Mouse (Mus musculus): Measurements from ENCODE around the gene Mecom.

Mecom gene

DNA sequence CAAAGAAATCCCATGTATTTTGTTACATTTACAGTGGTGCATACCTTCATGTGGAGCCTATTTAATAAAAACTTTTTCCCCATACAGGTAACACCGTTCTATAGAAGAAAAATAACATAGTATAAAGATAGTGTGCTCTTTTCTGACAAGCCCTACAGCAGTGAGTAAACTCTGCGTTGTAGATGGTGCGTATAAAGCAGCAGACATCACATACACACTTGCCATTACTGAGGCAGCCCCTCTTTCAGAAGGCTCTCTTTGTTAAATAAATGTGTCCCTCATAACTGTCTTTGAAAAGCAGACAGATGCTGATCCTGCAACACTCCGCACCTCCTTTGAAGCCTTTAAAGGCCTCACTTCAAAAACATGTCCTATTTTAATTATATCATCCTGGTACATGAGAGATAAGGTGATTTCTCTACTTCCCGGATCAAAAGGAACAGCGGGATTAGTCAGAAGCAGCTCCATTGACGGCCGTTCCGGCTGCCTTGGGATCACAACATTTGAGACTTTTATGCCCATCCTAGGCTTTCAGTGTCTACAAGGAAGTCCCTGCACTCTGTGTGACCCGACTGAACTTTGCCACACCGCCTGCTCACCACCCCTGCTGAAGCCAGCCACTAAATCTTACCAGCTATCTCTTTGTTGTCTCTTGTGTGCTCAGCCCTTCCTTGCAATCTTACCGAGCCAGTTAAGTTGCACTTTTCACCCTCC lies 355.4 kb downstream of the Mecom start:
- peak; percentile 54 for DNase-seq

GRCm38 (mm10) chr3:30189325-30189724 lies 358.5 kb downstream of the Mecom start:
- DNase-seq: no peak

DNA sequence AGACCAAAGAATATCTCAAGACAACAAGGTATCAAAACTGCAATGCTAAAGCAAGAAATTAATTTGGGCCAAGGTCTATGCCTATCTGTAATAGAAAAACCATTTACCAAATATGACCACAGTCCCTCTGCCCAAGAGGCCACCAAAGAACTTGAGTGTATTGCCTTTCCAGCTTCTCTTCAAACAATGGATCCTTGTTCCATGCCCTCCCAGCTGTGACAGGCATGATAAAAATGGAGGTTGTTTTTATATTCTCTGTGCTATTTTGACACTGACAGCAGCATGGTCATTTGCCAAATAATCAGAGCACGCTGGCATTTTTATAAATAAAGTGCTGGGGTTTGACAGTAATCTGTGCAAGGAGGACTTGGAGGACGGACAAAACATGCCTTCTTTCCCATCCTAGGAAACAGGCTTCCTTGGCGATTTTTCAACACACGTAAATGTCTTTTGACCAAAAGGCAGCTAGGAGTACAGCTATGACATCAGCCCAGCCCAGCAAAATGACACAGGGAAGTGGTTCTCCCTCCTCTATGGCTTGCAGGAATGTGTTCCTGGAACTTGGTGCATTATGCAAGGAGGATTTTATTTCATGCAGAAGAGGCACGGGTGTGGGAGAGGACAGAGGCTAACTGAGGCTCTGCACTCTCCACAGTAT lies 359.9 kb downstream of the Mecom start:
- DNase-seq: no peak

- DNase-seq: no peak
Observed at GRCm38 (mm10) chr3:30181807-30182481, 365.9 kb downstream of the Mecom start.

- DNase-seq: no peak
Observed at GRCm38 (mm10) chr3:30176615-30177014, 371.2 kb downstream of the Mecom start.

DNA sequence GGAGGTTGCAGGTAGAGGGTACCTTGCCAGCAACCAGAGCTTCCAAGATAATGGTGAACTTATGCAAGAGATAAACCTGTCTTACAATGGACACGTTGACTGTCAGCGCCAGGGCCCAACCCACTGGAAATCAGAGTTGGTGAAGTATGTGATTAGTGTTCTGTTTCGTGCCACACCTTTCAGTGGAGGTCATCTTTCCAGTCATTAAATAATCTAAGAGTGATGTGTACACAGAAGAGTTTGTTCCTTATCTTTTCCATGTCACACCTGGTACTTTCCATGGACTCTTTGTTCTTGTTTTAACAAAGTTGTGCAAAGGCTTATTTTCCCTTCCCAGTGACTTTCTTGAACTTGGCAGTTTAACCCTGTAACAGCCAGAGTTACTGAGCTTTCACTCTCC lies 374.0 kb downstream of the Mecom start:
- DNase-seq: no peak

DNA sequence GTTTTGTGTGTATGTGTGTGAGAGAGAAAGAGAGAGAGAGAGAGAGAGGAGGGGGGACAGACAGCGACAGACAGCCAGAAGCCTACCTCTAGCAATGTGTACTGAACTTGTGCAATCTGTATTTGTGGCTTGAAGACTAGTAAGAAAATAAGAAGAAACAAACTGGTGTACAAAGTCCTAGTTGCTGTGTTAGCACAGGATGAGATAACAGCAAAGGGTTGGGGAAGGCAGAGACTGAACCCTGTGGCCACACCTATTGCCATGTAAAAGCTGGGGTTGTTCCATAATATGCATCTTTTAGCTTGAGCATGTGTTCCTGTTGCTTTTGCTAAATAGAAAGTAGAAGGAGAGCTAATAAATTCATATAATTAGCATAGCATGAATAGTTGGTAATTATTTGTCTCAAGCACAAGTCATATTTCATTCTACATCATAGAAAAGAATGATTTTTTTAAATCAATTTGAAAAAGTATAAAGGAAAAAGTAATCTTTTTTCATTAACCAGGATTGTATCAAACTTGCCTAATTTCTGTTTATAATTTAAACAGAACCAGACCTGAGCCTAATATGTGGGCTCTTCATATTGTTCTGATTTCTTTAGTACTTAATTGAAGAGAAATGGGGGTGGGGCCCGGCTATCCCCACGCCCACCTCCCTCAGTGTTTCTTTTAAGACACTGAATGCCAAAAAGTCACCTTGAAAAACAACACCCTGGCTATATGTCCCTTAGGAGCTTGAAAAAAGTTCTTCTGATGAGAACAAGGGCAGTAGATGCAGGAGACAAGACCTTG lies 379.2 kb downstream of the Mecom start:
- DNase-seq: no peak

DNA sequence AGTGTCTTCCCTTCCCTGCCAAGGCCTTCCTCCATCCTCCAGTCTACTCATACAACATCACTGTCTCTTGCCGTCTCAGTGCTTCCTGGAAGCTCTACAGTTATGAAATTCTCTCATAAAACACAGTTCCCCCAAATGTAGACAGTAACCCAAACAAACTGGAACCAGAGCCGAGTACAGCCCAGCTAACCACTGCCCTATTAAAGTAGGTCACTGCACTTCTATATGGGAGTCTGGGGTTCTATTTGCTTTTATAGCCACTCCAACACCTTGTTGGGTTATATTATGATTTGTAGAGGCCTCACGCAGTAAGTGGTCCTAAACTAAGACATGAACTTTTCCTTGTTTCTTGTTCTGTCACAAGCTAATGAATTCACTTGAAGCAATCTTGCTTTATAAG lies 380.8 kb downstream of the Mecom start:
- no peak for DNase-seq

DNA sequence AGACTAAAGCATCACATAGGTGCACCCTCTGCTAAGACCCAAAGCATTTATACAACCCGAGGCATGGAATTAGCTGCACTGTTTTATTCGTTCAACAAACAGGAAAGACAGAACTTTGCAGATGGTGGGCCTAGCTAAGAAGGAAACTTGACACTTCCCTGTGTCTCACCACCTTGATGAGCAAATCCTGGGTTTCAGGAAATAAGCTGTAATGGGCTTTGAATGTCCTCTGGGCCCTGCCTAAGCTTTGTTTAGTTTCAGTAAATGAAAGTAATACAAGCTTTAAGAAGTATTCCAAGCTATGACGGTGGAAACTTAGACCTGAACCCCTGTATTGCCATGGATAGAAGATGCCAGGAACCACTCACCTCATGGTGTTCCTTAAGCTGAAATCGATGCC lies 383.0 kb downstream of the Mecom start:
- no peak for DNase-seq

- no peak for DNase-seq
Observed at GRCm38 (mm10) chr3:30163390-30163789, 384.4 kb downstream of the Mecom start.

DNA sequence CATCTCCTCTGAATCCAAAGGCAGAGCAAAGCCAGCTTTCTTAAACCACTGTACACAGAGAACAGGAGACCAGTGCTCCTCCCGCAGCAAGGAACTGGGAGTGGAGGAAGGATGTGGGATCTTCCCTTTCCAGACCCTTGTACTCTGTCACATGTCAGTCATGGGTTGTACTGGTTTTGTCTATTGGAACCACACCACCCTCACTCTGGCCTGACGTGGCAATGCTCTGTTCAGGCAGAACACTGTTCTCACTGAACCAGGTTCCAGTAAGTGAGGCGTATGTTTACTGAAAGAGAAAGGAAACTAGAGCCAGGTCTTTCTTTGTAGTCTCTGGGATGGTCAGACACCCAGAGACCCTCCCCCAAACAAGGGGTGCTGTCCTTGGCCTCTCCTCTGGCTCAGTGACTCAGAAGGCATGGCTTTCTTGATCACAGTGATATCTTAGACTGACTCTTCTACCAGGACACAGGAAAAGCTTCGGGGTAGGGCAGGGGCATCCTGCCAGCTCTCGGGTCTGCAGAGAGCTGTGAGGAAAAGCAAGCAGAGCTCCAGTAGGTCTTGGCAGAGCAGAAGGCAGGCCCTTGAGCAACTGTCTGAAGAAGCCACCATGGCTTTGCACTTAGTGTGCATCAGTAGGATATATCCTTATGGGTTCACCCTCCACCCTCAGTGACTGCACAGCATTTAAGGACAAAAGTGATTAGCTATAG lies 386.7 kb downstream of the Mecom start:
- no peak for DNase-seq

DNA sequence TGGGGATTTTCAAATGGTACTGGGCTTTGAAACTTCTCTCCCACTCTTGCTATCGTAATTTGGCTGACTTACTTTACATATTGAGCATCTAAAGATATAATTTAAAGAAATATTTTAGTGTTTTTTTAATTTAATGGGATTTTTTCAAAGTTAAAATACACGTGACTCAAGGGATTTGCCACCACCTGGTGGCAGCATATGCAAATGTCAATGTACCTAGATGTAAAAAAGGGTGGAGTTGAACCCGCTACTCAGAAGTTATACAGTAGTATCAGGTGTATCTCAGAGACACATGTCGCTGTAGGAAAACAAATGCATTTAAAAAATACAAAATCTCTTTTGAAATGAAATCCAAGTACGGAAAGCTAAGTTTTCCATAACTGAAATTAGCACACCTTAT lies 387.5 kb downstream of the Mecom start:
- DNase-seq: no peak

DNA sequence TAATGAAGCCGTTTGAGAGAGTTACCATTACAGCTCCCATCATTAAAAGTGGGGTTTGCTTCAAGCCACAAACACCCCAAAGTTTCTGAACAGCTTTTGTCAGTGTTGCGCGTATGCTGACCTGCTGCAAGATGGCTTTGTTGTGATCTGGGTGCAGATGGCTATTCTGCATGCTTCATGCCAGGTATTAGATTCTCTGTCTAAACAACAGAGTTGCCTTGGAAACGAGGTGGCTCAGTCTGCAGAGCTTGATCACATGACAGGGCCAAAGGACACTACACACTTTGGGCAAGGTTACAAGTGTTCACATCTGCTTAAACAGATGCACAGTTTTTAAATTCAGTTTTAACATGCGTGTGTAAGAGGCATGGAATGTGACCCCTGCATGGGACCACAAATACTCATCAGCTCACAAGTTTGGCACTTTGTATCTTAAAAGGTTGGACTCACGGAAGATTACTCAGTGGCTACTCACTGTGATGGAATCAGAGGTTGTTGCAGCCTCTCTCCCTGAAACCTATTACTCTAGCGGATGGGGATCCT lies 390.6 kb downstream of the Mecom start:
- DNase-seq: no peak

DNA sequence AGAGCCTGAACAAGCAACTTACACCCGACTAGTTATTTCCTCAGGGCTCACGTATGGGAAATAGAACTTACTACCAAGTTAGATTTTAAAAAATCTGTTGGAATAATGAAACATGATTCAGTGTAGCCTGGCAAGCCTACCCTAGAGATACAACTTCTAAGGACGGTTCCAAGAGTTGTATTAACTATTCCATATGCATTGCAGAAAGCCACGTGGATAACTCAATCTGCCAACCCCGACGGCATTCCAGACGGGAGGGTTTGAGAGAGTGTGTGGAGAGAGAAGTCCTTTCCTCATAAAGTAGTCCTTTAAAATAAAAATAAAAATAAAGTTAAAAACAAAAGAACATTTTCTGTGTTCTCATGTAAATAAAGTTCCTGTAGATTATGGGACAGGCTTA lies 393.4 kb downstream of the Mecom start:
- no peak for DNase-seq

DNA sequence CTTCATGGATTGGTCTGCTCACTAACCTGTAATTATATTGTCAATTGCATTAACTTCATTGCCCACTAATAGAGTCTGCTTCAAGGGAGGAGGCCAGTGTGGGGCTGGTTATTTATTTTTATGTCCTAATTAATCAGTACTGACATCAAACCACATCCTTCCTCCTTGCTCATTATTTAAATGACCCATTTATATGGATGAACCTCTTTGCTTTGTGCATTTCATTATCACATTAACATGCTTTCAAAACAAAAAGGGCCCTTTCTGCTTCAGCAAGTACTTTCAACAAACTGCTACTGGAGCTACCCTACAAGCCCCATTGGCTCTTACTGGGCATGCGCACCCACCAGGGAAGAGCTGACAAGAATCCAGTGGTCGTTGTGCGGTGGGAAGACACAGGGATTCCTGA lies 393.9 kb downstream of the Mecom start:
- peak; percentile 34 for DNase-seq

DNA sequence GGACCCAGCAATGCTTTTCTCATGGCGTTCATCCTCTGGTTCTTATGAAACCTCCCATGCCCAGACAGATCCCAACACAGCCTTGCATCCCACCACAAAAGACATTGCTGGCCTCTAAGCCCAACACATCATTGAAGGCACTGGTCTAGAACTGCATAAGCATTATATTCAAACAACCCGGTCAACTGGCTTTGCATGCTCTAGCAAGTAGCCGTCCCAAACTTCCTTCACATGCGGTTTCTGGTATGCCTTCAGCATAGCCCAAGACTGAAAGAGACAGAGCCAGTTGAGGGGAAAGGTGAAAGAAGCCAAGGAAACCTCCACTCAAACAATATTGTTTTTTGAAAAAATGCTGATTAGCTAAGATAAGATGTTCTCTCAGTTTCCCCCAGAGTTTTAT lies 397.7 kb downstream of the Mecom start:
- DNase-seq: no peak

DNA sequence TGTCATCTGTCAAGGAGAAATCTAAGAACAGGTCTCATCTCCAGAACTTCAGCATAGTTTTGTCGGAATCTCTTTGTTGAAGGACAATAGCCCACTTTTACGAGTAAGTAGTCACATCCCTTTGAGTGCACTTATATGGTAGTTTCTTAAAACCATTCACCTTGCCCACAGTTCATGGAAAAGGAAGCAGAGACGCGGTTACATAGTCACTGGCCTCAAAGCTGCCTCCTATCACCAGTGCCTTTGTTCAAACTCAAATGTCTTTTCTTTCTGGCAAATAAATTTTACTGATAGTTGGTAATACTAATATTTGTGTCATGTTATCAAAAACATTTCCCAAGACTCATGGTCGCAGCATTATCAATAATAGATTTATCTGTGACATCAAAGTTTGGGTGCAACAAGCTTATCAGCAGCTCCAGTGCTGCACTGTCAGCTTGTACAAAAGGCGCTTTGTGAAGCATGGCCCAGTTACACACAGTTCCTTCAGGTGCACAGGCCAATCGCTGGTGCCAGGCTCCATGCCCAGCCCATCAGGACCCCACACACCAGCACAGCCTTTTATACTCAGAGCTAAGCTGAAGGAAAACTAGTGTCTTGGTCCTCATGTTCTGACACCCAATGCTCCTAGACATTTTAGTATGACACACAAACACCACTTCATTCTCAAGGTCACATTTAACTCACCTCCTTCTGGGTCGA lies 399.3 kb downstream of the Mecom start:
- no peak for DNase-seq

DNA sequence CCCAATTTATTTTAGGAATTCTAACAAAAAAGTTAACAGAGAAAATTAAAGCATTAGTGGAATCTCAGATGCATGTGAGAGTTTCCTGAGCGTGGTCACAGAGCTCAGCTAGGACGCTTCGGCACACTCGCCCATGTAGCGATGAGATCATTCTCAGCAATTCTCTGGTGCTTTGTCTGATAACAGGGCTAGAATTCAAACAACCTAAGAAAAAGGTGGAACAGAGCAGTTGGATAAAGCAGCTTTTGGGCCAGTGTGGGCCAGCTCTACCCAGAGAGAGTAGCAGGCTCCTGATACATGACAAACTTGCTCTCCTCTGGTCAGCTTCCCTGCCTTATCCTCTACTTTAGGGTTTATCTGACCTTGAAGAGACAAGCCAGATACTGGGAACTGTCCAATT lies 402.8 kb downstream of the Mecom start:
- peak; percentile 12 for DNase-seq

DNA sequence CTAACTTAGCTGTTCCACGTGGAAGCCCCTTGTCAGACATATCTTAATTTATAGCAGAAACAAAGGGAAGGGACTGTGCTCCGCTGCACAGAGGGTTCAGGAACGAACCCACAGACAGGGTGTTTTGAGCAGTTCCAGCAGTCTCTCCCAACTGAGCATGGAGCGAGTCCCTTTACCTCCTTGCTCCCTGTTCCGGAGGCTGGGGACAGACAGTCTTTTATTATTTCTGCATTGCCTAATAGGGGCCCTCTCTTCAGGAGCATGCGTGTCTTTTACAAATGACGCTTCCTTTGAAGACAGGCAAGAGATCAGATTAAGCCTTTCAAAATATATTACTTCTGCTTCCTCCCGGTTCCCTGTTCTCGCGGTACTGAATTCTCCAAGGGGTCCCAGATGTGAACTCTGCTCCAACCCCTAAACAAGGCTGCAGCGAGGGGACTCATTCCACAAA lies 403.8 kb downstream of the Mecom start:
- peak; percentile 57 for DNase-seq

- DNase-seq: no peak
Observed at GRCm38 (mm10) chr3:30143440-30143839, 404.4 kb downstream of the Mecom start.

DNA sequence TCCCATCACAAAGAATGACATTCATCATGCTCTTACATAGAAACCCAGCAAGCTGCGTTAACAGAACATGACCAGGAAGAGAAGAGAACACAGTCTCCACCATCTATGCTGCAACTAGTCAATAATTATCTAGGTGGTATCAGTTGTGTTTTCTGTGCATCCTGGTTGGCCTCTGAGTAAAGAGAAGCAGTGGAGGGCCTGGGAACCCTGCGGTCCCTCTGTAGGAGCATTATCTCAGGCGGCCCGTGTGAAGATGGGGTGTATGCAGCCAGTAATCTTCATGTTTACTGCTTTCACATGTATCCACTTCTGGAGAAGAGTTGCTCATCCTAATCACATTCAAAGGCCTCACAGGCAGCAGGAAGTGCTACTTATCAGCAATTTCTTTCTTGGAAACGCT lies 407.5 kb downstream of the Mecom start:
- no peak for DNase-seq

GRCm38 (mm10) chr3:30139678-30140077 lies 408.1 kb downstream of the Mecom start:
- DNase-seq: peak; percentile 43

All from embryo, embryonic 11 days (tissue).